ENCODE assay signal across 9 mouse cellular contexts in the genomic region with DNA sequence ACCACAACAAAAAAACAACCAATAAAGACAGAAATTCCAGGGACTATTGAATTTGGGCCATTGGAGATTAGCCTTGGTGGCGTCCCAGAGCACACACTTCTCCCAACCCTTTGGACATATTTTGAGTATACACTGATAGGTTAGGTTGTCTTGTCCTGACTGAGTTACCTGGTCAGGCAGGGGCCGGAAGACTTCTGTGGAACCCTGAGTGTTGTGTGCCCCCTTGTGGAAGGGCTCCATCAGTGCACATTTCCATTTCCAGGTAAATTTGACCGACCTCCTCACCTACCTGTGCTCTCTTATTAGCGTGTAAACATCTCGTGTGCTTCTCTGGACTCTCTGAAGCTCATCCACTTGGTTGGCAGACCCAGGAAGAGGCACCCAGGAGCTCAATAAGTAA. TPM values are rescaled to one million over a fixed set of nuclear protein-coding genes. Genes with fewer than 3 reads are reported as not detected.
A peak's percentile ranks its signal among the peaks of the same experiment; 100 is the strongest.
DNase-seq lines count a peak whose midpoint lies in the region; ATAC-seq lines count a peak whose summit lies in the region.
"Had no signal": no experiment of that assay in that cellular context is flagged by ENCODE, and none has a peak within 500 bp of the region (broad histone marks: within the 10 kb centered on the region; RNA-seq: fewer than 3 reads in every experiment).

No protein-coding gene starts in this region.

- H3K36me3 ChIP-seq in embryonic facial prominence, embryonic 11.5 days (replicated peaks; ENCODE audit: control insufficient read depth, insufficient read depth, low read depth, low read length): no peaks in the 10 kb centered on the region
- no peaks in the 10 kb centered on the region for H3K36me3 ChIP-seq in stomach, embryonic 14.5 days (ENCODE audit: control insufficient read depth, insufficient read depth, low read length)
- H3K36me3 ChIP-seq: liver, embryonic 13.5 days had no signal

- no peaks in the 10 kb centered on the region for H3K27me3 ChIP-seq in embryonic facial prominence, embryonic 11.5 days (ENCODE audit: control insufficient read depth, insufficient read depth, low read length)
- no peaks in the 10 kb centered on the region for H3K27me3 ChIP-seq in stomach, embryonic 14.5 days (ENCODE audit: control insufficient read depth, insufficient read depth, low read length)

- ATAC-seq in embryonic facial prominence, embryonic 11.5 days (replicated peaks; ENCODE audit: insufficient number of reproducible peaks, low FRiP score, low TSS enrichment, low read depth): no peak
- ATAC-seq in stomach, embryonic 14.5 days (ENCODE audit: insufficient number of reproducible peaks, insufficient read depth, low FRiP score, low read depth): 0 out of 2 replicates have a peak, but pooled peaks have one; percentile 12

- no peak overlapping the region for H3K4me3 ChIP-seq in embryonic facial prominence, embryonic 11.5 days (ENCODE audit: low read depth, low read length)
- H3K4me3 ChIP-seq in stomach, embryonic 14.5 days (ENCODE audit: low read depth, low read length): no peak overlapping the region
- H3K4me3 ChIP-seq: liver, embryonic 13.5 days had no signal

- peak; percentile 46 for DNase-seq in gastrocnemius, postnatal 10 days
- DNase-seq in gastrocnemius, postnatal 36 days: no peak
- peak; percentile 64 for DNase-seq in urinary bladder, postnatal 25 days (ENCODE audit: low spot score)
- DNase-seq in urinary bladder, adult 2 months (ENCODE audit: low spot score): no peak
- peak; percentile 74 for DNase-seq in embryonic facial prominence, embryonic 11.5 days (ENCODE audit: low spot score)
- DNase-seq in kidney, postnatal 4 days: peak; percentile 67 to 76
- DNase-seq in layer of hippocampus, postnatal 36 days: no peak
- DNase-seq: liver, embryonic 13.5 days had no signal

- H3K27ac ChIP-seq in embryonic facial prominence, embryonic 11.5 days (replicated peaks; ENCODE audit: low read depth, low read length): no peak overlapping the region
- H3K27ac ChIP-seq in stomach, embryonic 14.5 days (ENCODE audit: low read length): no peak overlapping the region
- H3K27ac ChIP-seq: liver, embryonic 13.5 days had no signal

- WGBS in embryonic facial prominence, embryonic 11.5 days: 14% methylated on average over 5 of the region's 5 CpGs
- 18% methylated on average over 5 of the region's 5 CpGs for WGBS in stomach, embryonic 14.5 days

- no peak overlapping the region for H3K4me2 ChIP-seq in embryonic facial prominence, embryonic 11.5 days (ENCODE audit: low read depth, low read length)
- H3K4me2 ChIP-seq in stomach, embryonic 14.5 days (replicated peaks; ENCODE audit: low read depth, low read length): no peak overlapping the region
- H3K4me2 ChIP-seq: liver, embryonic 13.5 days had no signal

- H3K4me1 ChIP-seq in embryonic facial prominence, embryonic 11.5 days (ENCODE audit: control insufficient read depth, insufficient read depth, low read length): peaks cover 11% of the 10 kb centered on the region
- H3K4me1 ChIP-seq in stomach, embryonic 14.5 days (ENCODE audit: control insufficient read depth, insufficient read depth, low read length): peaks cover 18% of the 10 kb centered on the region
- H3K4me1 ChIP-seq: liver, embryonic 13.5 days had no signal

- no peaks in the 10 kb centered on the region for H3K9me3 ChIP-seq in embryonic facial prominence, embryonic 11.5 days (replicated peaks; ENCODE audit: control insufficient read depth, low read length)
- H3K9me3 ChIP-seq in stomach, embryonic 14.5 days (ENCODE audit: control insufficient read depth, low read depth, low read length): no peaks in the 10 kb centered on the region
- H3K9me3 ChIP-seq: liver, embryonic 13.5 days had no signal

- H3K9ac ChIP-seq in embryonic facial prominence, embryonic 11.5 days (replicated peaks; ENCODE audit: low read length): no peak overlapping the region
- no peak overlapping the region for H3K9ac ChIP-seq in stomach, embryonic 14.5 days (replicated peaks; ENCODE audit: low read depth, low read length)
- H3K9ac ChIP-seq: liver, embryonic 13.5 days had no signal

- intact Hi-C loops in gastrocnemius, postnatal 36 days (cut with DNase I): loop anchor here (1.0 to 5.0 kb wide), 2 partner anchors 226 to 388 kb away; no protein-coding TSS in a partner anchor

RNA-seq across cellular contexts. Expression of a gene that starts 9.3 kb away (rescaled TPM):
- total RNA-seq in gastrocnemius, postnatal 10 days (2021): 10 to 100 TPM; 37.9 to 41.8 TPM
- 10 to 100 TPM; 38.7 to 42.4 TPM for total RNA-seq in gastrocnemius, postnatal 36 days (2021)
- polyA plus RNA-seq in urinary bladder, adult 2 months (2012; rRNA removed): 78.6 and 81.2 TPM in 2 replicates
- 188 and 200 TPM in 2 replicates for polyA plus RNA-seq in embryonic facial prominence, embryonic 11.5 days (2014; fragmentation: Nextera tagmentation; extraction: Ambion mirVana)
- 145 and 153 TPM in 2 replicates for polyA plus RNA-seq in stomach, embryonic 14.5 days (2014; fragmentation: Nextera tagmentation; extraction: Ambion mirVana)
- 10 to 100 TPM; 65.2 to 76.7 TPM for total RNA-seq in layer of hippocampus, postnatal 36 days (2021)

RNA-seq across cellular contexts. Expression of a gene that starts 49.1 kb away (rescaled TPM):
- total RNA-seq in gastrocnemius, postnatal 10 days (2021): not detected
- not detected for total RNA-seq in gastrocnemius, postnatal 36 days (2021)
- polyA plus RNA-seq in urinary bladder, adult 2 months (2012; rRNA removed): not detected in 2 replicates
- polyA plus RNA-seq in embryonic facial prominence, embryonic 11.5 days (2014; fragmentation: Nextera tagmentation; extraction: Ambion mirVana): not detected in 2 replicates
- not detected in 2 replicates for polyA plus RNA-seq in stomach, embryonic 14.5 days (2014; fragmentation: Nextera tagmentation; extraction: Ambion mirVana)
- not detected for total RNA-seq in layer of hippocampus, postnatal 36 days (2021)
- polyA plus RNA-seq: liver, embryonic 13.5 days had no signal

Comparison
In these comparisons a context has a peak if more than half of its experiments do, and no peak if none do; other contexts are left out.
1. DNase-seq: peak in gastrocnemius, postnatal 10 days (single experiment), urinary bladder, postnatal 25 days (single experiment), embryonic facial prominence, embryonic 11.5 days (single experiment) and kidney, postnatal 4 days (2 of 2); none in gastrocnemius, postnatal 36 days (0 of 2), urinary bladder, adult 2 months (single experiment) and layer of hippocampus, postnatal 36 days (0 of 2).